Mouse (Mus musculus): ENCODE results near the gene Angptl7.

Gene Angptl7

GRCm38 (mm10) chr4:148507585-148507984, 7.3 kb upstream of the Angptl7 start:
- in situ Hi-C loops (cut with MboI; ENCODE audit: low pct_unique_long_range_greater_than_20kb in 1 of 2, low sequenced_read_pairs in 2 of 2, unreplicated experiment in 1 of 2), result no loop called here

DNA sequence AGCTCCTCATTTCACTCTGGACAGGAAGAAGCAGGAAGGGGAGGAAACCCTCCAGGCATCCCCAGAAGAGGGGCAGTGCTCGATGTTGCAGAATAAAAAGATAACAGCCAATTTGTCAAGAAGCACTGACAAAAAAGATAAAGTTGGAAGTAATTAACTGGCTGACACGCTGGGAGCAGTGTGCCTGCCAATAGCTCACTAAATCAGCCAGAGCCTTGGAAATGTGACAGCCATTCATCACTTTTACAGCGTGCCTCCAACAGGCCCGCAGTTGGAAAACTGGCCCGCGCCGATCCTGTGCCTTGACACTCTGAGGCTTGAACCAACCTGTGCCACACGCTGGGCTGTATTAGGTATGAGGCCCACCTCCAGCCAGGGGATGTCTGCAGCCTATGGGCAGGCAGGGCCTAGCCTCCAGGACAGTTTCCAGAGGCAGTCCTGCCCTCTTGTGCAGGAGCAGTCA, 4.3 kb upstream of the Angptl7 start:
- in situ Hi-C loops (cut with MboI; ENCODE audit: low pct_unique_long_range_greater_than_20kb in 1 of 2, low sequenced_read_pairs in 2 of 2, unreplicated experiment in 1 of 2), result no loop called here

- in situ Hi-C loops (cut with MboI; ENCODE audit: low pct_unique_long_range_greater_than_20kb in 1 of 2, low sequenced_read_pairs in 2 of 2, unreplicated experiment in 1 of 2), result no loop called here
Observed at GRCm38 (mm10) chr4:148495874-148496689, 4.2 kb downstream of the Angptl7 start.

DNA sequence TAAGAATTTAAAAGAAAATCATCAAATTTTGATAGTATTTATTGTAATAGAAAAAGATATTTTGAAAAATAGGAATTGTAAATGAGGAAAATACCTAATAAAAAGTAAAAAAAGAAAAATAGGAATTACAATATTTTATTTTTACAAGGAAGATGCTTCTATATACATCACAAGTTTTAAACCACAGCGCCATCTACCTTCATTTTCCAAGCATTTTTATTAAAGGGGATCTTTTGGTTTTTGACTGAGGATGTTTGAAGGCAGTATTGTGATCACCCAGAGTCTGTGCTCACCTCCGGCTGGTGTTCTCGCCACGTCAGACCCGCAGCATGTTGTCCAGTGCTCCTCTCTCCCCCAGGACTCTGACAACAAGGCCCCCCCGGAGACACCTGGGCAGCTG, 5.1 kb downstream of the Angptl7 start:
- in situ Hi-C loops (cut with MboI; ENCODE audit: low pct_unique_long_range_greater_than_20kb in 1 of 2, low sequenced_read_pairs in 2 of 2, unreplicated experiment in 1 of 2), result no loop called here

- in situ Hi-C loops (cut with MboI; ENCODE audit: low pct_unique_long_range_greater_than_20kb in 1 of 2, low sequenced_read_pairs in 2 of 2, unreplicated experiment in 1 of 2), result no loop called here
Observed at GRCm38 (mm10) chr4:148491448-148491847, 8.8 kb downstream of the Angptl7 start.

- in situ Hi-C loops (cut with MboI; ENCODE audit: low pct_unique_long_range_greater_than_20kb in 1 of 2, low sequenced_read_pairs in 2 of 2, unreplicated experiment in 1 of 2), result no loop called here
Observed at GRCm38 (mm10) chr4:148490502-148490901, 9.8 kb downstream of the Angptl7 start.

DNA sequence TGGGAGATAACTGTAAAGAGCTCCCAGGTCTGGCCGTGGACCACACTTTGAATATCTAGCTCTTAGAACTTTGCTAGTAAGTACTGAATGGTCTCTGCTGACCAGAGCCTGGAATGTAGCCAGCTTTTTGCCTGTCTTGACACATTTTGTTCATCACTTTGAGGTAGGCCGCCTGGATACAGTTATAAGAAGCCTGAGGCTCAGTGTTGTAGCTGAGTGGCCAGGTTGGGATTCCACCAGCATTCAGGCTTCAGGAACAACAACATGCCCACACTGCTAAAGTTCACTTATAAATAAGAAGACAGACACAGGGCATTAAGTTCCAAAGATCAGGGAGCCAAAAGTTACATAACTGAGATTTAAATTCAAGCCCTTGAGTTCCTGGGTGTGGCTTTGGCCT, 12.4 kb downstream of the Angptl7 start:
- in situ Hi-C loops (cut with MboI; ENCODE audit: low pct_unique_long_range_greater_than_20kb in 1 of 2, low sequenced_read_pairs in 2 of 2, unreplicated experiment in 1 of 2), result no loop called here

GRCm38 (mm10) chr4:148484511-148484910, 15.7 kb downstream of the Angptl7 start:
- in situ Hi-C loops (cut with MboI; ENCODE audit: low pct_unique_long_range_greater_than_20kb in 1 of 2, low sequenced_read_pairs in 2 of 2, unreplicated experiment in 1 of 2), result no loop called here

DNA sequence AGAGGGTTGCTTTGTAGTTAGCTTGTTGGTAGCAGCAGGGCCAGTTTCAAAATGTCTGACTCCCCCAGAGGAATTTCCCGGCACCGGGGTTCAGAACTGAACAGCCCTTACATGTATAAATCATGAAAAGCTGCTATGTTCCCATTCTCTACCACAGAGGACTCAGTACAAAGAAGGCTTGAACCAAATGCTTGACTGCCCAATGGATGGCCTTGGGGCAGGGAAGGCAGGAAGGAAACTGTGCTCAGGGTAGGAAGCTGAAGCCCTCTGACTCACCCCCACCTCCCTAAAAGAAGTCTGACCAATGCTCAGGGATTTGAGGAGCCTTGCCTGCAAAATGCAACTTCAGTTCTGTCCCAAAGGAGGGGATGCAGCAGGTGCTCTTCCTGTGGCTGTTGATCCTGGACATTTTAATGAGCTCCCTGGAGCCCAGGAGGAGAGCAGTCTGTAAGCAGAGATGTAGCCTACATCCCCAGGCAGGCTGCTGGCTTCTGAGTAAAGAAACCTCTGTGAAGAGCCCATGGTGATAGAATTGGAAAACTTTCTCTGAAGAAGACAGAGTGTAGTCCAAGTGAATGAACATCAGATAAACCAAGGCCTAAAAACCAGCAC, 18.6 kb downstream of the Angptl7 start:
- in situ Hi-C loops (cut with MboI; ENCODE audit: low pct_unique_long_range_greater_than_20kb in 1 of 2, low sequenced_read_pairs in 2 of 2, unreplicated experiment in 1 of 2), result no loop called here

DNA sequence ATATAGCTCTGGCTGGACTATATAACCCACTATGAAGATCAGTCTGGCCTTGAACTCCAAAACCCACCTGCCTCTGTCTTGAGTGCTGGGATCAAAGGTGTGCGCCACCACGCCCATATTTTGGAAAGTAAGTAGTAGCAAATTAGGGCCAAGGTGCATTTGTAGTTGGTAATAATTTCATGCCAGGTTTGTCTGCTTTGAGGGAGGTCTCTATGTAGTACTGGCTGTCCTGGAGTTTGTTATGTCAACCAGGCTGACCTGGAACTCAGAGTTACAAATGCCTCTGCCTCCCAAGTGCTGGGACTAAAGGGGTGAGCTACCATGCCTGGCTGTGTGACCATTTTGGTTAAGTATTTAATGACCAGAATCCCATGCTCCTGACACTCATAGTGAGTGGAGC, 20.0 kb downstream of the Angptl7 start:
- in situ Hi-C loops (cut with MboI; ENCODE audit: low pct_unique_long_range_greater_than_20kb in 1 of 2, low sequenced_read_pairs in 2 of 2, unreplicated experiment in 1 of 2), result no loop called here

DNA sequence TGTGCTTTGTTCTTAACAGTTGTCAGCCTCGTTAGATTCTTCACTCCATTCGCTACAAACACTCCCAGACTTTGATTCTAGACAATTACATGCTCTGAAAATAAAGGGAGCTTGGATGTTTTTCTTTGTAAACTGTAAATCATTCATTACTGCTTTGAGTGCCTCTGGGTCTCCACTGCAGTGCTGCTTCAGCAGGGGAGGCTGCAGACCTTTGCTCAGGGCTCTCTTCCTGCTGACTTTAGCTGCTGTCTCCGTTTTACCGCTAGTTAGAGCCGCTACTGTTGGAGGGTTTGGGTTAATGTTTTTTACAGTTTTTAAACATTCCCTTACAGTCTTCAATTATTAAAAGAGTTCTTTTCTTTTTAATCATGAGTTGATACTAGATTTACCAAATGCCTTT, 26.8 kb downstream of the Angptl7 start:
- in situ Hi-C loops (cut with MboI; ENCODE audit: low pct_unique_long_range_greater_than_20kb in 1 of 2, low sequenced_read_pairs in 2 of 2, unreplicated experiment in 1 of 2), result no loop called here

DNA sequence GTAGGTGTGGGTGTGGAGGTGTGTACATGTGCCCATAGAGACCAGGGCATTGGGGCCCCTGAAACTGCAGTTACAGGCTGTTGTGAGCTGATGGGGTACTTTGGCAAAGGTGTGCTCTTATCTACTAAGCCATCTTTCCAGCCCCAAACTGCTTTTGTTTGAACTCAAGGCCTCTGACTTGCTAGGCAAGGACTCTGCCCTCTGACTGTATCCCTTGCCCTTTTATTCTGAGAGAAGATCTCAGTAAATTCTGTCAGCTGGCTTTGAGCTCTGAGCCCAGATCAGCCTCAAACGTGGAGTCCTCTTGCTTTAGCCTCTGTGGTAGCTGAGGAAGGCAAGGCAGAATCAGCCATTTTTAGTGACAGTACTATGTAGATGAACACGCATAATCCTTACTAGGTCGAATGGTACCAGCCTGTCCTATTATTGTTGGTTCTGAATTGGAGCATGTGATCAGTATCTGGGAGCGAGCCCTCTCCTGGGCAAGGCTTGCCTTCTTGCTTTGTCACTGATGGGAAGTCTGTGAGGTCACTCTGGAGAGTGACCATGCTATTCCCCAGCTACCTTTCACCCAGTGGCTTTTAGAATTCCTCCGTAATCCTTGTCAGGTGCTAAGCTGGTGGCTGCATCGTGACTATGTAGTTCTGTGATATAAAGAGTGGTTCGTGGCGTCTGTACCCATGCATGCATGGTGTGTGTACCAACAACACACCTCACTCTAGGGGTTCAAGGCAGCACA, 27.7 kb downstream of the Angptl7 start:
- in situ Hi-C loops (cut with MboI; ENCODE audit: low pct_unique_long_range_greater_than_20kb in 1 of 2, low sequenced_read_pairs in 2 of 2, unreplicated experiment in 1 of 2), result no loop called here

GRCm38 (mm10) chr4:148471363-148471806, 28.9 kb downstream of the Angptl7 start:
- in situ Hi-C loops (cut with MboI; ENCODE audit: low pct_unique_long_range_greater_than_20kb in 1 of 2, low sequenced_read_pairs in 2 of 2, unreplicated experiment in 1 of 2), result no loop called here

DNA sequence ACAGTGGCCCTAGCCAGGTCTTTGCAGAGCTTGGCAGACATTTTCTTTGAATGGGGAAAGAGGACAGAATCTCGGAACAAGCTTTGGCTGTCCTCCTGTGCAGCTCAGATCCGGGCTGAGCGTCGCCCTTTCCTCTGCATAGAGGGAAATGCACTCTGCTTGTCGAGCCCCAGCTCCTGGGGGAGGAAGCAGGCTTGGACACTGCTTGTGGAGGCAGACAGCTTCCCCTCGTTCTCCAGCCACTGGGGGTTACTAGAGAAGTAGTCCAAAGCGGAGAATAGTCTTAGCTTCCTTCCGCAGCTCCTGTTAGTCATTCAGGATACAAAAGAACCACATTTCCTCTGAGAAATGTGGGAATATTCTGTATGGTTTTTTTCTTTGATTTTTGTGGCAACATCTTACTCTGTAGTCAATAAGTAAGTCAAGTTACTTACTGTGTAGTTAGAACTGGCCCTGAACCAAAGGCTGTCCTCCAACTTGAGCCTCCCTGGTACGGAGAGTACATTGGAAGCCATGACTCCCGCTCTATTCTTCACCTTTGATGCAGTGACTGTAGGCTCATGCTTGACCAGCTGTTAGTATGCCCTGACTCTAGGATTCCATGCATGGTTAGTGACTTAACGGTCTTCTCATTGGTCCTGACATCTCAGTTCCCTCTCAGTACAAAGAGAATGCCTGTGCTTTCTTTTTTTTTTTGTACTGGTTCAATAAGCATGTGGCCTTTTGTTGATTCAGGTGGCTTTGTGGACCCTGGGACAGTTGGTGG, 30.6 kb downstream of the Angptl7 start:
- in situ Hi-C loops (cut with MboI; ENCODE audit: low pct_unique_long_range_greater_than_20kb in 1 of 2, low sequenced_read_pairs in 2 of 2, unreplicated experiment in 1 of 2), result no loop called here

DNA sequence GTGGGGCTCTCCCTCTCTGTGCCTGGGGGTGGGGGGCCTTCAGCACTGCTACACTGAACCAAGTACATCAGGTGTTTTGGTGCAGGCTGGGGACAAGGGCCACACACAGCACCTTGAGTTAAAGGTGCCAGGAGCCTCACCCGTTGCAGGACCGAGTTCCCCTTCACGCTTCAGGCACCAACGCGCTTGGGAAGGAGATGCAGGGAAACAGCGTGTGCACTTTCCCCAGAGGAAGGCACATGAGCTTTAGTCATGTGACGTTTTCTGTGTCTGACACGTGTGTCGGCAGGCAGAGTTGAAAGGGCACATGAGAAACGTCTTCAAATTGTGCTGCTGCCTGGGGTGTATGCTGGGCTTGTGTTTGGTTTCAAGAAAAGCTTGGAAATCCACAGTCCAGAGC, 31.9 kb downstream of the Angptl7 start:
- in situ Hi-C loops (cut with MboI; ENCODE audit: low pct_unique_long_range_greater_than_20kb in 1 of 2, low sequenced_read_pairs in 2 of 2, unreplicated experiment in 1 of 2), result no loop called here

GRCm38 (mm10) chr4:148466511-148467079, 33.7 kb downstream of the Angptl7 start:
- in situ Hi-C loops (cut with MboI; ENCODE audit: low pct_unique_long_range_greater_than_20kb in 1 of 2, low sequenced_read_pairs in 2 of 2, unreplicated experiment in 1 of 2), result no loop called here

DNA sequence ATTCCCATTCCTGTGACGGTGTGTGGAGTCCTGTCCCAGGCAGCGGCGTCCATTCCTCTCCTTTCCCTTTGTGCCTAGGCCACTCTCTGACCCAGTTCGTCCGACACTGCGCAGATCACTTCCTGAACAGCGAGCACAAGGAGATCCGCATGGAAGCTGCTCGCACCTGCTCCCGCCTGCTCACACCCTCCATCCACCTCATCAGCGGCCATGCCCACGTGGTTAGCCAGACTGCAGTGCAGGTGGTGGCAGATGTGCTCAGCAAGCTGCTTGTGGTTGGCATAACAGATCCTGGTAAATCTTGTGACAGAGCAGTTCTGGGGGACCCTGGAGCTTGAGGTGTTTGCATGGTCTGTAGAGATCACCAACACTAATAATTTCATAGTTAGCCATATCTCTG, 35.4 kb downstream of the Angptl7 start:
- in situ Hi-C loops (cut with MboI; ENCODE audit: low pct_unique_long_range_greater_than_20kb in 1 of 2, low sequenced_read_pairs in 2 of 2, unreplicated experiment in 1 of 2), result no loop called here

DNA sequence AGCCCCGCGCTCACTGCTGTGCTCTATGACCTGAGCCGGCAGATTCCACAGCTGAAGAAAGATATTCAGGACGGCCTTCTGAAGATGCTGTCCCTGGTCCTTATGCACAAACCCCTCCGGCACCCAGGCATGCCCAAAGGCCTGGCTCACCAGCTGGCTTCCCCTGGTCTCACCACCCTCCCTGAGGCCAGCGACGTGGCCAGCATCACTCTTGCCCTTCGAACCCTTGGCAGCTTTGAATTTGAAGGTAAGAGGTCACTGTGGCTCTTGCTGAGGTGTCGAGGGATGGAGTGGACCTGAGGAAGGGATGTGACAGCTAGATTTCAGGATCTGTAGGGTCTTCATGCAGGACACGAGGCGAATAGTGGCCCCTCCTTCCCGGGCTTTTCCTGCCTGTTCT, 36.0 kb downstream of the Angptl7 start:
- in situ Hi-C loops (cut with MboI; ENCODE audit: low pct_unique_long_range_greater_than_20kb in 1 of 2, low sequenced_read_pairs in 2 of 2, unreplicated experiment in 1 of 2), result no loop called here

Measured in mouse embryonic stem cell (cell line).